Mouse (Mus musculus) limb, embryonic 14.5 days (tissue): ENCODE results near the gene Map4k4. TPM values are rescaled to one million over a fixed set of nuclear protein-coding genes. Genes with fewer than 3 reads are reported as not detected.

ENCODE experiments used
- ATAC-seq: fragments of 200-750 bp; cut with Nextera tagmentation; 2 replicates; pipeline ENCODE4 v1.8.0; 2017; ENCODE audit warnings: low read depth, moderate number of reproducible peaks, moderate TSS enrichment; ENCODE audit not compliant: low FRiP score
- DNase-seq: peaks from one replicate; pipeline ENCODE4 v3.0.0-alpha.2; 2015; ENCODE audit warnings: low spot score
- H3K27ac ChIP-seq: fragments of 300-500 bp; sonication (generic); replicated peaks from 2 replicates; pipeline ENCODE4 v1.5.1; 2014; ENCODE audit warnings: low read depth, mild to moderate bottlenecking, low read length, moderate library complexity, mixed read lengths
- H3K27me3 ChIP-seq: fragments of 300-500 bp; sonication (generic); 2 replicates; pipeline ENCODE4 v1.6.1; 2014; ENCODE audit warnings: low read length, mixed read lengths; ENCODE audit not compliant: control insufficient read depth, insufficient read depth
- H3K36me3 ChIP-seq: fragments of 300-500 bp; sonication (generic); 2 replicates; pipeline ENCODE4 v1.6.1; 2014; ENCODE audit warnings: mild to moderate bottlenecking, low read length, moderate library complexity, mixed read lengths; ENCODE audit not compliant: control insufficient read depth, insufficient read depth
- H3K4me1 ChIP-seq: fragments of 300-500 bp; sonication (generic); 2 replicates; pipeline ENCODE4 v1.6.1; 2014; ENCODE audit warnings: antibody characterized with exemption, low read length, mixed read lengths; ENCODE audit not compliant: control insufficient read depth, insufficient read depth
- H3K4me2 ChIP-seq: fragments of 300-500 bp; sonication (generic); replicated peaks from 2 replicates; pipeline ENCODE4 v1.6.1; 2014; ENCODE audit warnings: low read depth, mild to moderate bottlenecking, low read length, moderate library complexity; ENCODE audit not compliant: severe bottlenecking
- H3K4me3 ChIP-seq: fragments of 300-500 bp; sonication (generic); replicated peaks from 2 replicates; pipeline ENCODE4 v1.5.1; 2014; ENCODE audit warnings: low read length
- H3K9ac ChIP-seq: fragments of 300-500 bp; sonication (generic); 2 replicates; pipeline ENCODE4 v1.6.1; 2014; ENCODE audit warnings: mild to moderate bottlenecking, low read depth, low read length, moderate library complexity; ENCODE audit not compliant: severe bottlenecking
- H3K9me3 ChIP-seq: fragments of 300-500 bp; sonication (generic); 2 replicates; pipeline ENCODE4 v1.6.1; 2016; ENCODE audit warnings: low read length; ENCODE audit not compliant: control insufficient read depth
- POLR2A ChIP-seq: fragments of 200-500 bp; IDR thresholded peaks from 2 replicates; pipeline ENCODE4 v1.8.0; 2012; ENCODE audit warnings: inconsistent platforms, mild to moderate bottlenecking, moderate library complexity, borderline replicate concordance; ENCODE audit not compliant: insufficient read depth, insufficient read length; ENCODE audit errors: extremely low read depth
- WGBS: fragments of 180-500 bp; shearing (Covaris S2); extraction: QIAGEN DNeasy Blood & Tissue Kit; methylation state at CpG from one replicate; pipeline ENCODE4 v1.1.7; 2014; 5-methylcytosine and 5-hydroxymethylcytosine counted together
- polyA plus RNA-seq, 2 experiments: library from polyadenylated mRNA; depleted of rRNA in 1 of 2; stranded (reverse) in 1 of 2; unstranded in 1 of 2; fragments of >200 nt; fragmentation: Nextera tagmentation in 1 of 2; extraction: Ambion mirVana in 1 of 2; gene quantifications; 2 replicates each; pipeline versions ENCODE4 v1.2.1 to v1.2.3; 2012 to 2014

Map4k4 gene
- polyA plus RNA-seq, 2 experiments, result 40.4 to 221 TPM

GRCm38 (mm10) chr1:39901063-39901811, 524 bp downstream of the Map4k4 start:
- DNase-seq (peak; percentile 58), ATAC-seq (peak; percentile 0; the same call in 1 of the 2 replicates)
- Histone ChIP-seq H3K9me3 (no peaks in the 10 kb centered on the region), H3K4me2 (peak overlapping the region; percentile 79), H3K4me1 (peaks cover 37% of the 10 kb centered on the region), H3K27me3 (no peaks in the 10 kb centered on the region), H3K27ac (peak overlapping the region; percentile 98), H3K4me3 (peak overlapping the region; percentile 98), H3K36me3 (peaks cover 27% of the 10 kb centered on the region), H3K9ac (peak overlapping the region; percentile 100)
- under 1% methylated on average over 39 of the region's 75 CpGs for WGBS
- TF ChIP-seq POLR2A, result no peak

GRCm38 (mm10) chr1:39901851-39902703, 1.4 kb downstream of the Map4k4 start:
- no peak for TF ChIP-seq POLR2A
- Histone ChIP-seq H3K9ac (peak overlapping the region; percentile 100), H3K4me2 (peak overlapping the region; percentile 79), H3K9me3 (no peaks in the 10 kb centered on the region), H3K27me3 (no peaks in the 10 kb centered on the region), H3K4me1 (peaks cover 41% of the 10 kb centered on the region), H3K27ac (peak overlapping the region; percentile 98), H3K36me3 (peaks cover 27% of the 10 kb centered on the region), H3K4me3 (peak overlapping the region; percentile 98)
- DNase-seq (peak; percentile 72), ATAC-seq (peak; percentile 13)
- under 1% methylated on average over 26 of the region's 26 CpGs for WGBS

- H3K27ac ChIP-seq, result peak overlapping the region; percentile 98
- peaks cover 44% of the 10 kb centered on the region for H3K4me1 ChIP-seq
- TF ChIP-seq POLR2A, result no peak
- ATAC-seq (no peak), DNase-seq (peak; percentile 61)
- peak overlapping the region; percentile 98 for H3K4me3 ChIP-seq
- H3K9me3 ChIP-seq, result no peaks in the 10 kb centered on the region
- H3K36me3 ChIP-seq, result peaks cover 27% of the 10 kb centered on the region
- H3K9ac ChIP-seq, result peak overlapping the region; percentile 100
- peak overlapping the region; percentile 79 for H3K4me2 ChIP-seq
- 1% methylated on average over 3 of the region's 3 CpGs for WGBS
- no peaks in the 10 kb centered on the region for H3K27me3 ChIP-seq
Measured at GRCm38 (mm10) chr1:39902704-39903151, 2.0 kb downstream of the Map4k4 start.

- Histone ChIP-seq H3K27ac (no peak overlapping the region), H3K4me2 (no peak overlapping the region), H3K27me3 (no peaks in the 10 kb centered on the region), H3K4me3 (no peak overlapping the region), H3K4me1 (peaks cover 47% of the 10 kb centered on the region), H3K36me3 (peaks cover 32% of the 10 kb centered on the region), H3K9ac (no peak overlapping the region), H3K9me3 (no peaks in the 10 kb centered on the region)
- DNase-seq (no peak), ATAC-seq (no peak)
- no peak for TF ChIP-seq POLR2A
- 92% methylated on average over 3 of the region's 3 CpGs for WGBS
Measured at GRCm38 (mm10) chr1:39904720-39905119, 4.0 kb downstream of the Map4k4 start.

GRCm38 (mm10) chr1:39906921-39907320, 6.2 kb downstream of the Map4k4 start:
- no peak for TF ChIP-seq POLR2A
- peak overlapping the region; percentile 36; the same call in 1 of the 2 replicates for H3K9ac ChIP-seq
- H3K27ac ChIP-seq, result no peak overlapping the region
- peaks cover 42% of the 10 kb centered on the region for H3K4me1 ChIP-seq
- H3K4me2 ChIP-seq, result no peak overlapping the region
- DNase-seq (no peak), ATAC-seq (no peak)
- no peaks in the 10 kb centered on the region for H3K9me3 ChIP-seq
- no peak overlapping the region for H3K4me3 ChIP-seq
- H3K27me3 ChIP-seq, result no peaks in the 10 kb centered on the region
- WGBS, result 42% methylated on average over 11 of the region's 11 CpGs
- H3K36me3 ChIP-seq, result peaks cover 50% of the 10 kb centered on the region
